Mouse (Mus musculus) spleen, adult 2 months (tissue): ENCODE results near the gene Erf.

Experiments
- CTCF ChIP-seq: fragments of 200-500 bp; IDR thresholded peaks from 2 replicates; pipeline ENCODE4 v1.5.1; 2011; ENCODE audit warnings: mild to moderate bottlenecking, inconsistent platforms; ENCODE audit not compliant: insufficient read depth, insufficient read length, insufficient replicate concordance; ENCODE audit errors: extremely low read depth
- POLR2A ChIP-seq: fragments of 200-500 bp; IDR thresholded peaks from 2 replicates; pipeline ENCODE4 v1.6.1; 2011; ENCODE audit warnings: low read depth, low read length, inconsistent platforms

- TF ChIP-seq CTCF (no peak), POLR2A (no peak)
Observed at GRCm38 (mm10) chr7:25220457-25221101, 30.0 kb downstream of the Erf start, which contains the start of gene Dedd2.
